Mouse (Mus musculus) stomach, postnatal 0 days (tissue): Measurements from ENCODE around the gene Slc25a45.

ENCODE experiments used
- CTCF ChIP-seq: IDR thresholded peaks from 2 replicates; pipeline ENCODE4 v1.5.1; 2016; ENCODE audit warnings: antibody characterized with exemption, low read depth, mild to moderate bottlenecking, moderate library complexity
- EP300 ChIP-seq: optimal IDR thresholded peaks from 2 replicates; pipeline ENCODE3; 2016; ENCODE audit warnings: antibody characterized with exemption

- no peak for TF ChIP-seq EP300
- TF ChIP-seq CTCF: peak; percentile 33; the same call in 1 of the 2 replicates
These were observed 32.6 kb downstream of the Slc25a45 start for GRCm38 (mm10) chr19:5910221-5910620.
